Mouse (Mus musculus) forebrain, embryonic 10.5 days (tissue): Measurements from ENCODE around the gene Nod1. TPM values are rescaled to one million over a fixed set of nuclear protein-coding genes. Genes with fewer than 3 reads are reported as not detected.
"Not testable (repeated sequence)": the region's sequence is repeated elsewhere in the genome, so short reads cannot be mapped to it uniquely, and the experiment has no call there.

Experiments
- DNase-seq: peaks from one replicate; pipeline ENCODE4 v3.0.0-alpha.2; 2017; ENCODE audit warnings: low spot score; ENCODE audit errors: extremely low spot score
- H3K27ac ChIP-seq: fragments of 300-500 bp; sonication (generic); 2 replicates; pipeline ENCODE4 v1.5.1; 2016; ENCODE audit warnings: mild to moderate bottlenecking
- H3K27me3 ChIP-seq: fragments of 300-500 bp; sonication (generic); 2 replicates; pipeline ENCODE4 v1.6.1; 2016; ENCODE audit warnings: mild to moderate bottlenecking; ENCODE audit not compliant: poor library complexity, severe bottlenecking
- H3K36me3 ChIP-seq: fragments of 300-500 bp; sonication (generic); replicated peaks from 2 replicates; pipeline ENCODE4 v1.6.1; 2016; ENCODE audit warnings: mild to moderate bottlenecking, moderate library complexity
- H3K4me1 ChIP-seq: fragments of 300-500 bp; sonication (generic); 2 replicates; pipeline ENCODE4 v1.6.1; 2016
- H3K4me3 ChIP-seq: fragments of 300-500 bp; sonication (generic); 2 replicates; pipeline ENCODE4 v1.5.1; 2016; ENCODE audit warnings: mild to moderate bottlenecking, moderate library complexity
- H3K9me3 ChIP-seq: fragments of 300-500 bp; sonication (generic); 2 replicates; pipeline ENCODE4 v1.6.1; 2016; ENCODE audit warnings: mild to moderate bottlenecking, moderate library complexity
- WGBS: fragments of 180-500 bp; shearing (Covaris S2); methylation state at CpG from one replicate; pipeline ENCODE4 v1.1.7; 2016; 5-methylcytosine and 5-hydroxymethylcytosine counted together
- polyA plus RNA-seq: library from polyadenylated mRNA; unstranded; fragments of >200 nt; fragmentation: Nextera tagmentation; extraction: Ambion mirVana; gene quantifications from 2 replicates; pipeline ENCODE4 v1.2.1, GENCODE M21; 2016

Gene Nod1
- polyA plus RNA-seq, 1 experiment from 2014 or later, result 1.2 TPM

- Histone ChIP-seq H3K36me3 (no peaks in the 10 kb centered on the region), H3K4me3 (peak overlapping the region; percentile 72), H3K27me3 (peaks cover 69% of the 10 kb centered on the region), H3K4me1 (peaks cover 17% of the 10 kb centered on the region), H3K9me3 (no peaks in the 10 kb centered on the region), H3K27ac (peak overlapping the region; percentile 82; the same call in 1 of the 2 replicates)
- WGBS, result 15% methylated on average over 8 of the region's 8 CpGs
- no peak for DNase-seq
These were observed 691 bp downstream of the Nod1 start for GRCm38 (mm10) chr6:54971731-54972110.

- Histone ChIP-seq H3K27ac (no peak overlapping the region), H3K9me3 (no peaks in the 10 kb centered on the region), H3K36me3 (no peaks in the 10 kb centered on the region), H3K27me3 (peaks cover 69% of the 10 kb centered on the region), H3K4me1 (peaks cover 17% of the 10 kb centered on the region), H3K4me3 (no peak overlapping the region)
- 90% methylated on average over 9 of the region's 9 CpGs for WGBS
- no peak for DNase-seq
These were observed 1.9 kb downstream of the Nod1 start for GRCm38 (mm10) chr6:54970506-54970905.

GRCm38 (mm10) chr6:54969801-54970200 is 2.6 kb downstream of the Nod1 start:
- H3K36me3 ChIP-seq, result no peaks in the 10 kb centered on the region
- H3K4me3 ChIP-seq, result no peak overlapping the region
- peaks cover 67% of the 10 kb centered on the region for H3K27me3 ChIP-seq
- H3K4me1 ChIP-seq, result peaks cover 17% of the 10 kb centered on the region
- 90% methylated on average over 2 of the region's 2 CpGs for WGBS
- DNase-seq, result no peak
- no peak overlapping the region for H3K27ac ChIP-seq
- H3K9me3 ChIP-seq, result no peaks in the 10 kb centered on the region

GRCm38 (mm10) chr6:54967591-54967990 is 4.8 kb downstream of the Nod1 start:
- DNase-seq, result no peak
- 33% methylated on average over 10 of the region's 10 CpGs for WGBS
- no peaks in the 10 kb centered on the region for H3K9me3 ChIP-seq

GRCm38 (mm10) chr6:54965234-54965633 is 7.2 kb downstream of the Nod1 start:
- Histone ChIP-seq H3K4me3 (no peak overlapping the region), H3K27ac (no peak overlapping the region), H3K36me3 (no peaks in the 10 kb centered on the region), H3K27me3 (peaks cover 23% of the 10 kb centered on the region), H3K4me1 (no peaks in the 10 kb centered on the region; the same call in 1 of the 2 replicates), H3K9me3 (no peaks in the 10 kb centered on the region)
- WGBS, result 59% methylated on average over 5 of the region's 5 CpGs
- no peak for DNase-seq

More at GRCm38 (mm10) chr6:54967591-54967990, 4.8 kb downstream of the Nod1 start:
- H3K4me1 ChIP-seq, result peaks cover 10% of the 10 kb centered on the region
- no peak overlapping the region for H3K27ac ChIP-seq
- H3K4me3 ChIP-seq, result no peak overlapping the region
- no peaks in the 10 kb centered on the region for H3K36me3 ChIP-seq
- H3K27me3 ChIP-seq, result peaks cover 45% of the 10 kb centered on the region

GRCm38 (mm10) chr6:54964755-54965154 is 7.7 kb downstream of the Nod1 start:
- H3K4me3 ChIP-seq, result no peak overlapping the region
- no peak for DNase-seq
- H3K27me3 ChIP-seq, result peaks cover 18% of the 10 kb centered on the region
- no peaks in the 10 kb centered on the region; the same call in 1 of the 2 replicates for H3K4me1 ChIP-seq
- H3K36me3 ChIP-seq, result no peaks in the 10 kb centered on the region
- H3K27ac ChIP-seq, result no peak overlapping the region
- no peaks in the 10 kb centered on the region for H3K9me3 ChIP-seq
- WGBS, result 62% methylated on average over 1 of the region's 1 CpGs

GRCm38 (mm10) chr6:54963599-54963998 is 8.8 kb downstream of the Nod1 start:
- peaks cover 10% of the 10 kb centered on the region; the same call in 1 of the 2 replicates for H3K27me3 ChIP-seq
- H3K4me3 ChIP-seq, result no peak overlapping the region
- no peaks in the 10 kb centered on the region; the same call in 1 of the 2 replicates for H3K4me1 ChIP-seq
- no peaks in the 10 kb centered on the region for H3K9me3 ChIP-seq
- H3K36me3 ChIP-seq, result no peaks in the 10 kb centered on the region
- 91% methylated on average over 2 of the region's 2 CpGs for WGBS
- DNase-seq, result no peak
- no peak overlapping the region for H3K27ac ChIP-seq

GRCm38 (mm10) chr6:54957655-54958054 is 14.8 kb downstream of the Nod1 start:
- no peak overlapping the region for H3K27ac ChIP-seq

GRCm38 (mm10) chr6:54956425-54956824 is 16.0 kb downstream of the Nod1 start:
- Histone ChIP-seq H3K36me3 (no peaks in the 10 kb centered on the region), H3K9me3 (no peaks in the 10 kb centered on the region; the same call in 1 of the 2 replicates), H3K27me3 (no peaks in the 10 kb centered on the region), H3K4me3 (no peak overlapping the region), H3K27ac (no peak overlapping the region), H3K4me1 (no peaks in the 10 kb centered on the region)
- no peak for DNase-seq
- 98% methylated on average over 1 of the region's 1 CpGs for WGBS

More at GRCm38 (mm10) chr6:54957655-54958054, 14.8 kb downstream of the Nod1 start:
- 88% methylated on average over 8 of the region's 8 CpGs for WGBS
- Histone ChIP-seq H3K36me3 (no peaks in the 10 kb centered on the region), H3K4me1 (no peaks in the 10 kb centered on the region), H3K9me3 (no peaks in the 10 kb centered on the region; the same call in 1 of the 2 replicates), H3K4me3 (no peak overlapping the region), H3K27me3 (no peaks in the 10 kb centered on the region)
- DNase-seq, result no peak

GRCm38 (mm10) chr6:54955949-54956348 is 16.5 kb downstream of the Nod1 start:
- no peaks in the 10 kb centered on the region for H3K27me3 ChIP-seq
- H3K4me3 ChIP-seq, result no peak overlapping the region
- no peak overlapping the region for H3K27ac ChIP-seq
- H3K9me3 ChIP-seq, result no peaks in the 10 kb centered on the region; the same call in 1 of the 2 replicates
- no peaks in the 10 kb centered on the region for H3K36me3 ChIP-seq
- H3K4me1 ChIP-seq, result no peaks in the 10 kb centered on the region
- DNase-seq, result no peak

- Histone ChIP-seq H3K27me3 (no peaks in the 10 kb centered on the region), H3K36me3 (no peaks in the 10 kb centered on the region), H3K27ac (no peak overlapping the region), H3K4me3 (no peak overlapping the region), H3K9me3 (no peaks in the 10 kb centered on the region; the same call in 1 of the 2 replicates), H3K4me1 (no peaks in the 10 kb centered on the region)
- DNase-seq, result no peak
- 87% methylated on average over 10 of the region's 10 CpGs for WGBS
These were observed 17.6 kb downstream of the Nod1 start for GRCm38 (mm10) chr6:54954659-54955414.

- not testable (repeated sequence) for H3K27me3 ChIP-seq, H3K4me1 ChIP-seq, H3K4me3 ChIP-seq, H3K36me3 ChIP-seq, H3K27ac ChIP-seq, H3K9me3 ChIP-seq, DNase-seq
- WGBS, result 82% methylated on average over 4 of the region's 4 CpGs
These were observed 19.0 kb downstream of the Nod1 start for GRCm38 (mm10) chr6:54953399-54953798.

GRCm38 (mm10) chr6:54952542-54952941 is 19.9 kb downstream of the Nod1 start:
- Histone ChIP-seq H3K4me3 (no peak overlapping the region), H3K27me3 (no peaks in the 10 kb centered on the region), H3K4me1 (no peaks in the 10 kb centered on the region), H3K36me3 (no peaks in the 10 kb centered on the region), H3K27ac (no peak overlapping the region), H3K9me3 (no peaks in the 10 kb centered on the region; the same call in 1 of the 2 replicates)
- 94% methylated on average over 3 of the region's 3 CpGs for WGBS
- no peak for DNase-seq
